Mouse (Mus musculus): ENCODE measurements around the gene N4bp2. TPM values are rescaled to one million over a fixed set of nuclear protein-coding genes. Genes with fewer than 3 reads are reported as not detected.

The N4bp2 gene
- polyA plus RNA-seq, 1 experiment from 2014 or later: 12.1 TPM

GRCm38 (mm10) chr5:65795293-65795993, 32.1 kb downstream of the N4bp2 start:
- no peak overlapping the region for H3K4me3 ChIP-seq (ENCODE audit: low read depth, low read length)
- no peak for TF ChIP-seq CTCF (IDR thresholded peaks at IDR 0.05; ENCODE audit: low read depth)
- no peak for ATAC-seq
- H3K27ac ChIP-seq (ENCODE audit: low read depth, low read length): no peak overlapping the region
- no peaks in the 10 kb centered on the region for H3K4me1 ChIP-seq (replicated peaks; ENCODE audit: control insufficient read depth, insufficient read depth, low read length)
- 92% methylated on average over 9 of the region's 9 CpGs for WGBS
- no peak overlapping the region for H3K4me2 ChIP-seq (replicated peaks; ENCODE audit: low read depth)
- no peaks in the 10 kb centered on the region for H3K27me3 ChIP-seq (replicated peaks; ENCODE audit: control insufficient read depth, insufficient read depth, low read length)
- no peaks in the 10 kb centered on the region for H3K9me3 ChIP-seq (ENCODE audit: control insufficient read depth)
- peaks cover 45% of the 10 kb centered on the region for H3K36me3 ChIP-seq (ENCODE audit: control insufficient read depth, insufficient read depth)
- no peak overlapping the region for H3K9ac ChIP-seq (ENCODE audit: low read depth, low read length)

DNA sequence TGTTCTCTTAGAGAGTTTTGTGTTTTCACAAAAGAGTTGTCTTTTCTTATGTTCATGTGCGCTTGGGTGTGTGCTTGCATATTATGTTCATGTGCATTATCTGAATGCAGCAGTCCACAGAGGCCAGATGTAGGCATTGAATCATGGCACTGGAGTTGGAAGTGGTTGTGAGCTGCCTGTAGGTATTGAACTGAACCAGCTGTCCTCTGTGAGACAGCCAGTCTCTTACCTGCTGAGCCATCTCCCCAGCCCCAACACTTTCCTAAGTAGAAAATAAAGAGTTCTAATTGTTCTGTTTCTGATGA, 32.6 kb downstream of the N4bp2 start:
- WGBS: 95% methylated on average over 1 of the region's 1 CpGs
- no peak for TF ChIP-seq CTCF (IDR thresholded peaks at IDR 0.05; ENCODE audit: low read depth)
- ATAC-seq: no peak
- H3K4me3 ChIP-seq (ENCODE audit: low read depth, low read length): no peak overlapping the region
- no peak overlapping the region for H3K4me2 ChIP-seq (replicated peaks; ENCODE audit: low read depth)
- H3K36me3 ChIP-seq (ENCODE audit: control insufficient read depth, insufficient read depth): peaks cover 41% of the 10 kb centered on the region
- H3K4me1 ChIP-seq (replicated peaks; ENCODE audit: control insufficient read depth, insufficient read depth, low read length): no peaks in the 10 kb centered on the region
- H3K27ac ChIP-seq (ENCODE audit: low read depth, low read length): no peak overlapping the region
- no peaks in the 10 kb centered on the region for H3K9me3 ChIP-seq (ENCODE audit: control insufficient read depth)
- H3K27me3 ChIP-seq (replicated peaks; ENCODE audit: control insufficient read depth, insufficient read depth, low read length): no peaks in the 10 kb centered on the region
- no peak overlapping the region for H3K9ac ChIP-seq (ENCODE audit: low read depth, low read length)

GRCm38 (mm10) chr5:65823601-65824133, 60.3 kb downstream of the N4bp2 start:
- Histone ChIP-seq H3K4me2 (replicated peaks; ENCODE audit: low read depth) (no peak overlapping the region), H3K27me3 (replicated peaks; ENCODE audit: control insufficient read depth, insufficient read depth, low read length) (no peaks in the 10 kb centered on the region), H3K36me3 (ENCODE audit: control insufficient read depth, insufficient read depth) (peaks cover 61% of the 10 kb centered on the region), H3K4me1 (replicated peaks; ENCODE audit: control insufficient read depth, insufficient read depth, low read length) (no peaks in the 10 kb centered on the region), H3K9me3 (ENCODE audit: control insufficient read depth) (no peaks in the 10 kb centered on the region), H3K9ac (ENCODE audit: low read depth, low read length) (no peak overlapping the region), H3K4me3 (ENCODE audit: low read depth, low read length) (no peak overlapping the region), H3K27ac (ENCODE audit: low read depth, low read length) (no peak overlapping the region; the same call in 1 of the 2 replicates)
- peak; percentile 78 for TF ChIP-seq CTCF (IDR thresholded peaks at IDR 0.05; ENCODE audit: low read depth)
- ATAC-seq: no peak
- 72% methylated on average over 5 of the region's 5 CpGs for WGBS

- H3K36me3 ChIP-seq (ENCODE audit: control insufficient read depth, insufficient read depth): peaks cover 36% of the 10 kb centered on the region
- H3K27ac ChIP-seq (ENCODE audit: low read depth, low read length): no peak overlapping the region
- no peak overlapping the region for H3K4me2 ChIP-seq (replicated peaks; ENCODE audit: low read depth)
- H3K9ac ChIP-seq (ENCODE audit: low read depth, low read length): no peak overlapping the region
- no peaks in the 10 kb centered on the region for H3K9me3 ChIP-seq (ENCODE audit: control insufficient read depth)
- ATAC-seq: no peak
- no peaks in the 10 kb centered on the region for H3K4me1 ChIP-seq (replicated peaks; ENCODE audit: control insufficient read depth, insufficient read depth, low read length)
- no peaks in the 10 kb centered on the region for H3K27me3 ChIP-seq (replicated peaks; ENCODE audit: control insufficient read depth, insufficient read depth, low read length)
- TF ChIP-seq CTCF (IDR thresholded peaks at IDR 0.05; ENCODE audit: low read depth): no peak
- H3K4me3 ChIP-seq (ENCODE audit: low read depth, low read length): no peak overlapping the region
- WGBS: 94% methylated on average over 4 of the region's 4 CpGs
Observed at GRCm38 (mm10) chr5:65826476-65826875, 63.2 kb downstream of the N4bp2 start.

GRCm38 (mm10) chr5:65827102-65827501, 63.8 kb downstream of the N4bp2 start:
- Histone ChIP-seq H3K4me1 (replicated peaks; ENCODE audit: control insufficient read depth, insufficient read depth, low read length) (no peaks in the 10 kb centered on the region), H3K9ac (ENCODE audit: low read depth, low read length) (no peak overlapping the region), H3K27me3 (replicated peaks; ENCODE audit: control insufficient read depth, insufficient read depth, low read length) (no peaks in the 10 kb centered on the region), H3K4me2 (replicated peaks; ENCODE audit: low read depth) (no peak overlapping the region), H3K4me3 (ENCODE audit: low read depth, low read length) (no peak overlapping the region), H3K36me3 (ENCODE audit: control insufficient read depth, insufficient read depth) (peaks cover 30% of the 10 kb centered on the region), H3K27ac (ENCODE audit: low read depth, low read length) (no peak overlapping the region), H3K9me3 (ENCODE audit: control insufficient read depth) (no peaks in the 10 kb centered on the region)
- no peak for TF ChIP-seq CTCF (IDR thresholded peaks at IDR 0.05; ENCODE audit: low read depth)
- WGBS: 88% methylated on average over 8 of the region's 8 CpGs
- ATAC-seq: no peak

- Histone ChIP-seq H3K27ac (ENCODE audit: low read depth, low read length) (no peak overlapping the region), H3K4me1 (replicated peaks; ENCODE audit: control insufficient read depth, insufficient read depth, low read length) (no peaks in the 10 kb centered on the region), H3K27me3 (replicated peaks; ENCODE audit: control insufficient read depth, insufficient read depth, low read length) (no peaks in the 10 kb centered on the region), H3K9ac (ENCODE audit: low read depth, low read length) (no peak overlapping the region), H3K9me3 (ENCODE audit: control insufficient read depth) (no peaks in the 10 kb centered on the region), H3K4me2 (replicated peaks; ENCODE audit: low read depth) (no peak overlapping the region), H3K36me3 (ENCODE audit: control insufficient read depth, insufficient read depth) (peaks cover 23% of the 10 kb centered on the region), H3K4me3 (ENCODE audit: low read depth, low read length) (no peak overlapping the region)
- whole genome bisulfite sequencing: 84% methylated on average over 5 of the region's 5 CpGs
- TF ChIP-seq CTCF (IDR thresholded peaks at IDR 0.05; ENCODE audit: low read depth): no peak
- ATAC-seq: no peak
Observed at GRCm38 (mm10) chr5:65828261-65828660, 64.9 kb downstream of the N4bp2 start.
